Mouse (Mus musculus): ENCODE results near the gene Calhm4.

GRCm38 (mm10) chr10:34089517-34089916 lies 45.4 kb upstream of the Calhm4 start:
- TF ChIP-seq CTCF (IDR thresholded peaks at IDR 0.05; ENCODE audit: control insufficient read depth, insufficient read depth, low read length), result no peak
- no peak for TF ChIP-seq POLR2A (IDR thresholded peaks at IDR 0.05; ENCODE audit: borderline replicate concordance, control insufficient read depth, low read depth, low read length)

All from bone marrow, adult 2 months (tissue).